Mouse (Mus musculus) forebrain, embryonic 16.5 days (tissue): ENCODE data around the gene Vmn1r16. TPM values are rescaled to one million over a fixed set of nuclear protein-coding genes. Genes with fewer than 3 reads are reported as not detected.

Experiments used
- polyA plus RNA-seq: library from polyadenylated mRNA; unstranded; fragments of >200 nt; fragmentation: Nextera tagmentation; extraction: Ambion mirVana; gene quantifications from 2 replicates; pipeline ENCODE4 v1.2.1, GENCODE M21; 2015

The Vmn1r16 gene
- polyA plus RNA-seq, 1 experiment from 2014 or later: not detected

Other genes starting within 250 kb of the Vmn1r16 start
- gene Vmn1r10, start 220.0 kb downstream of the Vmn1r16 start, polyA plus RNA-seq: not detected in 2 replicates
- not detected in 2 replicates for gene Vmn1r11, start 196.0 kb downstream of the Vmn1r16 start, polyA plus RNA-seq
- gene Vmn1r12, start 172.6 kb downstream of the Vmn1r16 start, polyA plus RNA-seq: not detected in 2 replicates
- not detected in 2 replicates for gene Vmn1r13, start 126.2 kb downstream of the Vmn1r16 start, polyA plus RNA-seq
- gene Vmn1r14, start 97.8 kb downstream of the Vmn1r16 start, polyA plus RNA-seq: not detected in 2 replicates
- gene Vmn1r15, start 71.5 kb downstream of the Vmn1r16 start, polyA plus RNA-seq: not detected in 2 replicates
- gene Vmn1r17, start 34.2 kb upstream of the Vmn1r16 start, polyA plus RNA-seq: not detected in 2 replicates
- not detected in 2 replicates for gene Vmn1r18, start 66.3 kb upstream of the Vmn1r16 start, polyA plus RNA-seq
- gene Vmn1r19, start 74.3 kb upstream of the Vmn1r16 start, polyA plus RNA-seq: not detected in 2 replicates
- not detected in 2 replicates for gene Vmn1r20, start 99.4 kb upstream of the Vmn1r16 start, polyA plus RNA-seq
- 8.0 and 8.9 TPM in 2 replicates for gene Ppm1k, start 206.0 kb upstream of the Vmn1r16 start, polyA plus RNA-seq